Mouse (Mus musculus) lung, embryonic 14.5 days (tissue): Measurements from ENCODE around the gene Pnldc1. TPM values are rescaled to one million over a fixed set of nuclear protein-coding genes. Genes with fewer than 3 reads are reported as not detected.
A peak's percentile ranks its signal among the peaks of the same experiment; 100 is the strongest.
"Not testable (repeated sequence)": the region's sequence is repeated elsewhere in the genome, so short reads cannot be mapped to it uniquely, and the experiment has no call there.

ENCODE experiments used
- ATAC-seq: fragments of 200-750 bp; cut with Nextera tagmentation; 2 replicates; pipeline ENCODE4 v1.8.0; 2017; ENCODE audit warnings: mild to moderate bottlenecking, moderate TSS enrichment, moderate library complexity; ENCODE audit not compliant: insufficient read depth
- DNase-seq: peaks from one replicate; pipeline ENCODE4 v3.0.0-alpha.2; 2015
- H3K27ac ChIP-seq: fragments of 300-500 bp; sonication (generic); 2 replicates; pipeline ENCODE4 v1.5.1; 2014; ENCODE audit warnings: low read depth, mild to moderate bottlenecking, moderate library complexity
- H3K27me3 ChIP-seq: fragments of 300-500 bp; sonication (generic); 2 replicates; pipeline ENCODE4 v1.6.1; 2014; ENCODE audit warnings: low read length, control low read depth; ENCODE audit not compliant: insufficient read depth
- H3K36me3 ChIP-seq: fragments of 300-500 bp; sonication (generic); 2 replicates; pipeline ENCODE4 v1.6.1; 2014; ENCODE audit warnings: control low read depth; ENCODE audit not compliant: insufficient read depth
- H3K4me1 ChIP-seq: fragments of 300-500 bp; sonication (generic); 2 replicates; pipeline ENCODE4 v1.6.1; 2014; ENCODE audit warnings: antibody characterized with exemption, control low read depth; ENCODE audit not compliant: insufficient read depth
- H3K4me2 ChIP-seq: fragments of 300-500 bp; sonication (generic); 2 replicates; pipeline ENCODE4 v1.6.1; 2014; ENCODE audit warnings: mild to moderate bottlenecking
- H3K4me3 ChIP-seq: fragments of 300-500 bp; sonication (generic); 2 replicates; pipeline ENCODE4 v1.5.1; 2014; ENCODE audit warnings: low read depth, low read length
- H3K9ac ChIP-seq: fragments of 300-500 bp; sonication (generic); 2 replicates; pipeline ENCODE4 v1.6.1; 2014
- H3K9me3 ChIP-seq: fragments of 300-500 bp; sonication (generic); 2 replicates; pipeline ENCODE4 v1.6.1; 2016; ENCODE audit warnings: low read depth, low read length, control low read depth
- CTCF ChIP-seq: IDR thresholded peaks from 2 replicates; pipeline ENCODE4 v1.5.1; 2016; ENCODE audit warnings: antibody characterized with exemption, low read depth
- WGBS: fragments of 180-500 bp; shearing (Covaris S2); extraction: QIAGEN DNeasy Blood & Tissue Kit; methylation state at CpG from one replicate; pipeline ENCODE4 v1.1.7; 2014; 5-methylcytosine and 5-hydroxymethylcytosine counted together
- polyA plus RNA-seq: library from polyadenylated mRNA; unstranded; fragments of >200 nt; fragmentation: Nextera tagmentation; extraction: Ambion mirVana; gene quantifications from 2 replicates; pipeline ENCODE4 v1.2.1, GENCODE M21; 2014

Pnldc1 gene
- polyA plus RNA-seq, 1 experiment from 2014 or later, result 1.4 TPM

DNA sequence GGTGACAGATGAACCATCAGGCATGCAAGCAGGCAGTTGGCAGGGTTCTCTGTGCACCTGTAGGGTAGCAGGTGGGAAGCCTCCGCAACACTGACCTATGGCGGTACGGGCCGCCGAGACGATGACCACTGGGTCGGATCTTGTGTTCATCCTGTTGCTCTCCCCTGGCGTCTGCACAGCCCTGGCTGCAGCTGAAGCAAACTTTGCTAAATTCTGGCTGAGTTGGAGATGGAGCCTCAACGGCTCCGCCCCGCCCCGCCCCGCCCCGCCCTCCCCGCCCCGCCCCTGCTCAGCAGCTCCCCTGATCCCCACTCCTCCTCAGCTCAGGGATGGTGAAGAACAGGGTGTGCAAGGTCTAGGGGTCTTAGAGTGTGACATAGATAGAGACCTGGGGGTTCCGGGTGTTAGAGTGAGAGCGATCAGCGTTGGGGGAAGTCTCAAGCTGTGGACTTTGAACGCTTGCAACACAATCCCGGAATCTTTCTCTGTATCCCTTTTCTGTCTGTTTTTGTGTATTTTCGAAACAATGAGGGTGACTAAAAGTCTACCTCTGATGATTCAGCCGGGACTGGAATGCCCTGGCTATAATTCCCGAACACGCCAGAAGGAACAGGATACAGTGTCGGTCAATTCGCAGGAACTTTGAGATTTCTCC is 30.2 kb upstream of the Pnldc1 start, which contains the start of gene Acat3:
Acat3 (minus strand) TSS at position 450 of the 655 bp plus-strand sequence.
- no peak within 1 kb of the TSS for H3K9ac ChIP-seq
- H3K4me3 ChIP-seq, result peak within 1 kb of the TSS; percentile 17; the same call in 1 of the 2 replicates
- no peaks in the 10 kb centered on the region for H3K9me3 ChIP-seq
- peak; percentile 54 for DNase-seq
- peak within 1 kb of the TSS; percentile 57 for H3K4me2 ChIP-seq
- ATAC-seq, result peak; percentile 87
- no peak within 1 kb of the TSS for H3K27ac ChIP-seq
- H3K36me3 ChIP-seq, result peaks cover 27% of the 10 kb centered on the region
- 11% methylated on average over 27 of the region's 27 CpGs for WGBS
- H3K27me3 ChIP-seq, result no peaks in the 10 kb centered on the region
- 0 out of 2 replicates have a peak, but pooled peaks cover 3% of the 10 kb centered on the region for H3K4me1 ChIP-seq
- no peak for TF ChIP-seq CTCF

DNA sequence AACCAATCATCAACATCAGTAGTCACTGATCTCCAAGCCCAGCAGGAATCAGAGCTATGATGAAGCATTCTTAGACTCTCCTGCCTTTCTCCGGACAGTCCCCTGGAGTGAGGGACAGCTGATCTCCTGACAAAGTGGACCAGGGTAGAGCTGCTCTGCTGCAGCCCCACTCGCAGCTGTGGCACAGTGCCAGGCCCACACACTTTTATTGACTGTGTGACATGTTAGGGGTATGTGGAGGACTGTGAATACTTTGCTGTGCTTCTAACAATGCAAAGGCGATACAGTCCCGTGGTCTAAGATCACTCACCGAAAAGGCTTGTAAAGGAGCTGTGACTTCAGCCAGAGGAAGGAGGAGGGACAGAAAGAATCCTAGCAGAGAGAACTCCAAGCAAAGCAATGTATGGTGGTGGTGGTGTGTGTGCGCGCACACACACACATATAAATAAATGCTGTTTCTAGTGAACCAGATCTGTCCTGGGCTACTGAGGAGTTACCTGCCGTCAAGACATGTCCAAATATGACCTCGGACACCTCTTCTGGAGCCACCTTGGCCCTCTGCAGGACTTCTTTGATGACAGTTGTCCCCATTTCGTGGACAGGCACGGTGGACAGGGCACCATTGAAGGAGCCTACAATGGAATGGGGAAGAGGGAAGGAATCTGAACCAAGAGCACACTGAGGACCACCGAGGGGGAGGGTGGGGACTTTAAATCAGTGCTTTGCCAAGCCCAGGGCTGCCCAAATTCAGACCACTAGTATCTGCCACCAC is 29.5 kb upstream of the Pnldc1 start:
- H3K9me3 ChIP-seq, H3K27me3 ChIP-seq, H3K4me1 ChIP-seq, H3K9ac ChIP-seq, DNase-seq, H3K27ac ChIP-seq: not testable (repeated sequence)
- Histone ChIP-seq H3K4me2 (peak overlapping the region; percentile 57), H3K4me3 (peak overlapping the region; percentile 17; the same call in 1 of the 2 replicates), H3K36me3 (peaks cover 20% of the 10 kb centered on the region)
- peak; percentile 42; the same call in 1 of the 2 replicates for ATAC-seq
- WGBS, result 43% methylated on average over 2 of the region's 12 CpGs

GRCm38 (mm10) chr17:12938077-12938476 is 28.0 kb upstream of the Pnldc1 start:
- Histone ChIP-seq H3K4me3 (no peak overlapping the region), H3K4me2 (no peak overlapping the region), H3K27ac (no peak overlapping the region), H3K27me3 (no peaks in the 10 kb centered on the region), H3K9me3 (no peaks in the 10 kb centered on the region), H3K9ac (no peak overlapping the region), H3K36me3 (peaks cover 9% of the 10 kb centered on the region), H3K4me1 (0 out of 2 replicates have a peak, but pooled peaks cover 3% of the 10 kb centered on the region)
- no peak for ATAC-seq
- WGBS, result 56% methylated on average over 2 of the region's 2 CpGs
- no peak for TF ChIP-seq CTCF
- DNase-seq, result no peak

DNA sequence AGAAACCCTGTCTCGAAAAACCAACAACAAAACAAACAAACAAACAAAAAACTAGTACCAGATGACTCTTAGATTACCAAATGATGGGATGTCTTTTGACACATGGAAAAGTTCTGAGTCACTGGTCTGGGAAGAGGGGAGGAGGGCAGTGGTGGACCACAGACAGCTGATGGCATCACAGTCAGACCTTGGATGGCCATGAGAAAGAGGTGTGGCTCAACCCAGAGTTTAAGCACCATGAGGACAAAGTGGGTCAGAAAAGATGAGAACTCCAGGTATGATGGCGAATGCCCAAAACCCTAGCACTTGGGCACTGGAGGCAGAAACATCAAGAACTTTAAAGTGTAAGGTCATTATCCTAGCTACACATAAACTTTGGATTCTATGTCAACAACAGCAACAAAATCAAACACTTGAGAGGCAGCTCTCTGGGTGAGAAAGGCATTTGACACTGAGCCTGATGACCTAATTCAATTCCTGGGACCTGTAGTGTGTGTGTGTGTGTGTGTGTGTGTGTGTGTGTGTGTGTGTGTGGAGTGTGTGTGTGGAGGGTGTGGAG is 27.5 kb upstream of the Pnldc1 start:
- 64% methylated on average over 2 of the region's 2 CpGs for WGBS
- H3K4me3 ChIP-seq, result no peak overlapping the region
- H3K4me1 ChIP-seq, result 0 out of 2 replicates have a peak, but pooled peaks cover 3% of the 10 kb centered on the region
- H3K9me3 ChIP-seq, result no peaks in the 10 kb centered on the region
- no peak for TF ChIP-seq CTCF
- H3K36me3 ChIP-seq, result peaks cover 5% of the 10 kb centered on the region; the same call in 1 of the 2 replicates
- no peak for DNase-seq
- H3K27ac ChIP-seq, result no peak overlapping the region
- no peak overlapping the region for H3K9ac ChIP-seq
- no peak overlapping the region for H3K4me2 ChIP-seq
- no peak for ATAC-seq
- H3K27me3 ChIP-seq, result no peaks in the 10 kb centered on the region

GRCm38 (mm10) chr17:12935719-12936118 is 25.7 kb upstream of the Pnldc1 start:
- Histone ChIP-seq H3K9ac (no peak overlapping the region), H3K36me3 (no peaks in the 10 kb centered on the region), H3K4me1 (0 out of 2 replicates have a peak, but pooled peaks cover 3% of the 10 kb centered on the region), H3K27me3 (no peaks in the 10 kb centered on the region), H3K4me3 (no peak overlapping the region), H3K27ac (no peak overlapping the region), H3K9me3 (no peaks in the 10 kb centered on the region), H3K4me2 (no peak overlapping the region)
- TF ChIP-seq CTCF, result no peak
- no peak for DNase-seq
- no peak for ATAC-seq
- WGBS, result 62% methylated on average over 4 of the region's 4 CpGs

DNA sequence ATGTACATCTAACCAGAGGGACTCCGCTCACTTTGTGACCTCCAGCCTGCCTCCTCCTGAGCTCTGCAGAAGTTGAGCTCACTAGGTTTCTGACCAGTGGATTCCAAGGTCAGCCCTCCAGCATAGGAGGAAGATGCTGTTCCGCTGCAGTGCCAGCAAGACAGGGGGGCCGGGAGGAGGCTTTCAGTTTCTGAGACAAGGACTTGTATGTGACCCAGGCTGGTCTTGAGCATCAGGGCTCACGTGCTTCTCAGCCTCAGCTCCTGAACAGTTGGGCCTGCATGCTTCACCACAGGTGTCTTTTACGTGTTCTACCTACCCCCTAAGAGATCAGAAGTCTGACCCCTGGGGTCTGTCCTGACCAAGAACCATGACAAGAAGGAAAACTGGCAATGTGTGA is 21.5 kb upstream of the Pnldc1 start:
- not testable (repeated sequence) for ATAC-seq

GRCm38 (mm10) chr17:12925703-12926180 is 15.7 kb upstream of the Pnldc1 start:
- H3K4me2 ChIP-seq, result no peak overlapping the region
- peaks cover 63% of the 10 kb centered on the region for H3K36me3 ChIP-seq
- WGBS, result 86% methylated on average over 8 of the region's 8 CpGs
- H3K27me3 ChIP-seq, result no peaks in the 10 kb centered on the region
- no peaks in the 10 kb centered on the region for H3K9me3 ChIP-seq
- no peak overlapping the region for H3K4me3 ChIP-seq
- TF ChIP-seq CTCF, result no peak
- H3K9ac ChIP-seq, result no peak overlapping the region
- no peaks in the 10 kb centered on the region for H3K4me1 ChIP-seq
- no peak overlapping the region for H3K27ac ChIP-seq
- peak; percentile 8 for DNase-seq
- ATAC-seq, result no peak

More for the DNA sequence above, 21.5 kb upstream of the Pnldc1 start:
- H3K9me3 ChIP-seq, H3K27me3 ChIP-seq, H3K36me3 ChIP-seq, H3K9ac ChIP-seq, DNase-seq, H3K27ac ChIP-seq, H3K4me3 ChIP-seq, H3K4me2 ChIP-seq, H3K4me1 ChIP-seq: not testable (repeated sequence)
- 85% methylated on average over 5 of the region's 5 CpGs for WGBS
